ENCODE assay signal across 7 mouse cellular contexts in genomic region chr6:38535366-38535690, GRCm38 (mm10). TPM values are rescaled to one million over a fixed set of nuclear protein-coding genes. Genes with fewer than 3 reads are reported as not detected.
DNase-seq lines count a peak whose midpoint lies in the region; ATAC-seq and TF ChIP-seq lines count a peak whose summit lies in the region.

No protein-coding gene starts in this region.

- H3K36me3 ChIP-seq in lung, embryonic 14.5 days (ENCODE audit: insufficient read depth): 0 out of 2 replicates have a peak, but pooled peaks cover 3% of the 10 kb centered on the region
- H3K36me3 ChIP-seq in intestine, postnatal 0 days (ENCODE audit: control insufficient read depth, insufficient read depth): 0 out of 2 replicates have a peak, but pooled peaks cover 4% of the 10 kb centered on the region
- peaks cover 8% of the 10 kb centered on the region for H3K36me3 ChIP-seq in neural tube, embryonic 15.5 days

- ATAC-seq in lung, embryonic 14.5 days (ENCODE audit: insufficient read depth): no peak
- no peak for ATAC-seq in intestine, postnatal 0 days
- no peak for ATAC-seq in neural tube, embryonic 15.5 days (ENCODE audit: low FRiP score)

- TF ChIP-seq POLR2A in embryonic fibroblast, embryonic 13.5 days (IDR thresholded peaks at IDR 0.05; ENCODE audit: low read depth, low read length): no peak

- no peaks in the 10 kb centered on the region for H3K9me3 ChIP-seq in lung, embryonic 14.5 days (ENCODE audit: low read depth, low read length)
- no peaks in the 10 kb centered on the region for H3K9me3 ChIP-seq in intestine, postnatal 0 days (ENCODE audit: control insufficient read depth)
- no peaks in the 10 kb centered on the region for H3K9me3 ChIP-seq in neural tube, embryonic 15.5 days (replicated peaks)

- H3K4me1 ChIP-seq in lung, embryonic 14.5 days (ENCODE audit: insufficient read depth): 0 out of 2 replicates have a peak, but pooled peaks cover 4% of the 10 kb centered on the region
- H3K4me1 ChIP-seq in embryonic fibroblast, embryonic 13.5 days (ENCODE audit: control insufficient read depth, insufficient read depth, low read length): peaks cover 8% of the 10 kb centered on the region
- H3K4me1 ChIP-seq in intestine, postnatal 0 days (replicated peaks; ENCODE audit: control insufficient read depth, insufficient read depth, low read length): no peaks in the 10 kb centered on the region
- H3K4me1 ChIP-seq in neural tube, embryonic 15.5 days: peaks cover 18% of the 10 kb centered on the region

- TF ChIP-seq CTCF in lung, embryonic 14.5 days (IDR thresholded peaks at IDR 0.05; ENCODE audit: low read depth): no peak
- no peak for TF ChIP-seq CTCF in embryonic fibroblast, embryonic 13.5 days (IDR thresholded peaks at IDR 0.05; ENCODE audit: borderline replicate concordance, insufficient read depth, low read length)
- TF ChIP-seq CTCF in intestine, postnatal 0 days (IDR thresholded peaks at IDR 0.05; ENCODE audit: low read depth): no peak

- peak overlapping the region; percentile 82 for H3K4me3 ChIP-seq in lung, embryonic 14.5 days (ENCODE audit: low read depth, low read length)
- H3K4me3 ChIP-seq in embryonic fibroblast, embryonic 13.5 days (ENCODE audit: insufficient read depth, low read length): peak overlapping the region; percentile 73
- peak overlapping the region; percentile 90 for H3K4me3 ChIP-seq in intestine, postnatal 0 days (ENCODE audit: low read depth, low read length)
- H3K4me3 ChIP-seq in neural tube, embryonic 15.5 days (replicated peaks): peak overlapping the region; percentile 90

- H3K27ac ChIP-seq in lung, embryonic 14.5 days (ENCODE audit: low read depth): peak overlapping the region; percentile 98; the same call in 1 of the 2 replicates
- H3K27ac ChIP-seq in embryonic fibroblast, embryonic 13.5 days (ENCODE audit: insufficient read depth, low read length): no peak overlapping the region
- peak overlapping the region; percentile 93; the same call in 1 of the 2 replicates for H3K27ac ChIP-seq in intestine, postnatal 0 days (ENCODE audit: low read depth, low read length)
- H3K27ac ChIP-seq in neural tube, embryonic 15.5 days (replicated peaks): peak overlapping the region; percentile 99

- peak overlapping the region; percentile 89 for H3K9ac ChIP-seq in lung, embryonic 14.5 days
- peak overlapping the region; percentile 77 for H3K9ac ChIP-seq in intestine, postnatal 0 days (ENCODE audit: low read depth, low read length)
- peak overlapping the region; percentile 93 for H3K9ac ChIP-seq in neural tube, embryonic 15.5 days (replicated peaks)

- H3K4me2 ChIP-seq in lung, embryonic 14.5 days: peak overlapping the region; percentile 59
- peak overlapping the region; percentile 66 for H3K4me2 ChIP-seq in intestine, postnatal 0 days (replicated peaks; ENCODE audit: low read depth)
- H3K4me2 ChIP-seq in neural tube, embryonic 15.5 days: peak overlapping the region; percentile 53

- no peaks in the 10 kb centered on the region for H3K27me3 ChIP-seq in lung, embryonic 14.5 days (ENCODE audit: insufficient read depth, low read length)
- no peaks in the 10 kb centered on the region for H3K27me3 ChIP-seq in intestine, postnatal 0 days (replicated peaks; ENCODE audit: control insufficient read depth, insufficient read depth, low read length)
- no peaks in the 10 kb centered on the region for H3K27me3 ChIP-seq in neural tube, embryonic 15.5 days (replicated peaks)

- WGBS in lung, embryonic 14.5 days: 1% methylated on average over 9 of the region's 9 CpGs
- under 1% methylated on average over 9 of the region's 9 CpGs for WGBS in intestine, postnatal 0 days
- 1% methylated on average over 9 of the region's 9 CpGs for WGBS in neural tube, embryonic 15.5 days

- DNase-seq in lung, embryonic 14.5 days: no peak
- DNase-seq in lung, postnatal 4 days: no peak
- no peak for DNase-seq in natural killer cell, adult 2 months (ENCODE audit: low spot score in 2 of 2)
- no peak for DNase-seq in Muller cell, postnatal 12 days (ENCODE audit: inconsistent ontology term)

RNA-seq across cellular contexts. Expression of gene Fmc1, which starts 2.0 kb away (rescaled TPM):
- polyA plus RNA-seq in lung, embryonic 14.5 days (2014; fragmentation: Nextera tagmentation; extraction: Ambion mirVana): 102 and 109 TPM in 2 replicates
- 10.8 and 15.6 TPM in 2 replicates for polyA plus RNA-seq in embryonic fibroblast, embryonic 13.5 days (2011; ENCODE audit: insufficient read length, low read depth, missing spikeins)
- polyA plus RNA-seq in intestine, postnatal 0 days (2015; fragmentation: Nextera tagmentation; extraction: Ambion mirVana): 129 TPM in 2 replicates
- 218 and 249 TPM in 2 replicates for polyA plus RNA-seq in neural tube, embryonic 15.5 days (2015; fragmentation: Nextera tagmentation; extraction: Ambion mirVana)

RNA-seq across cellular contexts. Expression of gene Luc7l2, which starts 15.8 kb away (rescaled TPM):
- 47.0 and 47.2 TPM in 2 replicates for polyA plus RNA-seq in lung, embryonic 14.5 days (2014; fragmentation: Nextera tagmentation; extraction: Ambion mirVana)
- polyA plus RNA-seq in embryonic fibroblast, embryonic 13.5 days (2011; ENCODE audit: insufficient read length, low read depth, missing spikeins): 216 and 259 TPM in 2 replicates
- 26.4 and 46.6 TPM in 2 replicates for polyA plus RNA-seq in intestine, postnatal 0 days (2015; fragmentation: Nextera tagmentation; extraction: Ambion mirVana)
- 42.1 and 48.2 TPM in 2 replicates for polyA plus RNA-seq in neural tube, embryonic 15.5 days (2015; fragmentation: Nextera tagmentation; extraction: Ambion mirVana)
